Comparison of ENCODE assay signal across 8 mouse cellular contexts in the genomic region with DNA sequence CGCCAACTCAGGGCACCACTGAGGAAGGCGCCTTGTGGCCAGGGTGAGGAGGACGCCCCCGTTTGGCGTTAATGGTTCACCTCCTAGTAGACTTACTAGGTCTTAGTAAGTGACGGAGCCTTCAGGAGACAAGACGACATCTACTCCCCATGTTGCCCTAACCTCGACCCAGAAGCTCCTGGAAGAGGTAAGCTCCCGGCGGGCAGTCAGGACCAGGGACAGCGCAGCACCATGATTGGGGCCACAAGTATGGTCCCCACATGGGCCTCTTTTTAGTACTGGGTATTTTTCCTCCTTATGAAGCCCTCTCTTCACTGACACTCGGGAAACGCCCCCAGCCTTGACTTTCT. TPM values are rescaled to one million over a fixed set of nuclear protein-coding genes. Genes with fewer than 3 reads are reported as not detected.
DNase-seq lines count a peak whose midpoint lies in the region; ATAC-seq lines count a peak whose summit lies in the region.

No protein-coding gene starts in this region.

- H3K4me1 ChIP-seq in heart, embryonic 15.5 days (replicated peaks): peaks cover 37% of the 10 kb centered on the region
- peaks cover 28% of the 10 kb centered on the region for H3K4me1 ChIP-seq in limb, embryonic 15.5 days
- peaks cover 53% of the 10 kb centered on the region for H3K4me1 ChIP-seq in neural tube, embryonic 12.5 days

- intact Hi-C loops in left cerebral cortex, postnatal 36 days (cut with DNase I): no loop called here

- peak overlapping the region; percentile 97 for H3K4me2 ChIP-seq in heart, embryonic 15.5 days
- H3K4me2 ChIP-seq in limb, embryonic 15.5 days: peak overlapping the region; percentile 97
- peak overlapping the region; percentile 85 for H3K4me2 ChIP-seq in neural tube, embryonic 12.5 days (replicated peaks)

- H3K9ac ChIP-seq in heart, embryonic 15.5 days: no peak overlapping the region
- no peak overlapping the region for H3K9ac ChIP-seq in limb, embryonic 15.5 days
- peak overlapping the region; percentile 93; the same call in 1 of the 2 replicates for H3K9ac ChIP-seq in neural tube, embryonic 12.5 days

- peaks cover 13% of the 10 kb centered on the region for H3K36me3 ChIP-seq in heart, embryonic 15.5 days
- peaks cover 18% of the 10 kb centered on the region for H3K36me3 ChIP-seq in limb, embryonic 15.5 days
- H3K36me3 ChIP-seq in neural tube, embryonic 12.5 days: peaks cover 25% of the 10 kb centered on the region

- WGBS in heart, embryonic 15.5 days: 3% methylated on average over 13 of the region's 13 CpGs
- WGBS in limb, embryonic 15.5 days: 4% methylated on average over 13 of the region's 13 CpGs
- 2% methylated on average over 13 of the region's 13 CpGs for WGBS in neural tube, embryonic 12.5 days

- H3K27ac ChIP-seq in heart, embryonic 15.5 days: no peak overlapping the region
- H3K27ac ChIP-seq in limb, embryonic 15.5 days: no peak overlapping the region
- H3K27ac ChIP-seq in neural tube, embryonic 12.5 days: no peak overlapping the region; the same call in 1 of the 2 replicates

- DNase-seq in adrenal gland, postnatal 25 days: peak; percentile 56
- DNase-seq in adrenal gland, adult 18-20 months (ENCODE audit: low spot score in 2 of 2): no peak
- DNase-seq in NIH3T3 (ENCODE audit: low read depth): peak; percentile 66
- DNase-seq in ovary, postnatal 14 days (ENCODE audit: low spot score): no peak
- DNase-seq in left cerebral cortex, postnatal 36 days (ENCODE audit: low spot score in 2 of 2): no peak

- no peaks in the 10 kb centered on the region for H3K9me3 ChIP-seq in heart, embryonic 15.5 days (replicated peaks)
- H3K9me3 ChIP-seq in limb, embryonic 15.5 days: no peaks in the 10 kb centered on the region
- no peaks in the 10 kb centered on the region for H3K9me3 ChIP-seq in neural tube, embryonic 12.5 days

- no peak for ATAC-seq in heart, embryonic 15.5 days (replicated peaks; ENCODE audit: insufficient number of reproducible peaks, insufficient read depth, low FRiP score, low read depth)
- no peak for ATAC-seq in limb, embryonic 15.5 days (ENCODE audit: insufficient number of reproducible peaks, low FRiP score, low TSS enrichment, low read depth)
- no peak for ATAC-seq in neural tube, embryonic 12.5 days (ENCODE audit: low FRiP score, low read depth)

- H3K4me3 ChIP-seq in heart, embryonic 15.5 days: peak overlapping the region; percentile 75
- H3K4me3 ChIP-seq in limb, embryonic 15.5 days: peak overlapping the region; percentile 66
- H3K4me3 ChIP-seq in neural tube, embryonic 12.5 days: peak overlapping the region; percentile 76

- peaks cover 50% of the 10 kb centered on the region for H3K27me3 ChIP-seq in heart, embryonic 15.5 days
- H3K27me3 ChIP-seq in limb, embryonic 15.5 days: peaks cover 36% of the 10 kb centered on the region
- H3K27me3 ChIP-seq in neural tube, embryonic 12.5 days (replicated peaks): peaks cover 17% of the 10 kb centered on the region; the same call in 1 of the 2 replicates

RNA-seq across cellular contexts. Expression of a gene that starts 0.6 kb away (rescaled TPM):
- total RNA-seq in adrenal gland, postnatal 25 days (2021): 4.1 and 6.1 TPM in 2 replicates
- total RNA-seq in adrenal gland, adult 18-20 months (2021): 1 to 10 TPM; 3.7 to 3.8 TPM
- polyA plus RNA-seq in heart, embryonic 15.5 days (2015; fragmentation: Nextera tagmentation; extraction: Ambion mirVana): 3.1 and 4.1 TPM in 2 replicates
- 7.8 and 8.3 TPM in 2 replicates for polyA plus RNA-seq in limb, embryonic 15.5 days (2015; fragmentation: Nextera tagmentation; extraction: Ambion mirVana)
- 45.7 and 46.6 TPM in 2 replicates for polyA plus RNA-seq in neural tube, embryonic 12.5 days (2016; fragmentation: Nextera tagmentation; extraction: Ambion mirVana)
- 10 to 100 TPM; 45.3 to 54.5 TPM for total RNA-seq in left cerebral cortex, postnatal 36 days (2021)

RNA-seq across cellular contexts. Expression of a gene that starts 9.5 kb away (rescaled TPM):
- total RNA-seq in adrenal gland, postnatal 25 days (2021): 8.1 and 11.3 TPM in 2 replicates
- 1 to 10 TPM; 8.4 to 9.6 TPM for total RNA-seq in adrenal gland, adult 18-20 months (2021)
- 16.0 and 19.1 TPM in 2 replicates for polyA plus RNA-seq in heart, embryonic 15.5 days (2015; fragmentation: Nextera tagmentation; extraction: Ambion mirVana)
- polyA plus RNA-seq in limb, embryonic 15.5 days (2015; fragmentation: Nextera tagmentation; extraction: Ambion mirVana): 7.1 and 15.4 TPM in 2 replicates
- polyA plus RNA-seq in neural tube, embryonic 12.5 days (2016; fragmentation: Nextera tagmentation; extraction: Ambion mirVana): 11.7 and 13.4 TPM in 2 replicates
- total RNA-seq in left cerebral cortex, postnatal 36 days (2021): 10 to 100 TPM in 1 of 2 experiments, 1 to 10 TPM in 1; 6.1 to 11.1 TPM

RNA-seq across cellular contexts. Expression of a gene that starts 21.5 kb away (rescaled TPM):
- 14.5 and 19.6 TPM in 2 replicates for total RNA-seq in adrenal gland, postnatal 25 days (2021)
- total RNA-seq in adrenal gland, adult 18-20 months (2021): 10 to 100 TPM; 11.4 to 12.4 TPM
- 14.8 and 18.2 TPM in 2 replicates for polyA plus RNA-seq in heart, embryonic 15.5 days (2015; fragmentation: Nextera tagmentation; extraction: Ambion mirVana)
- 22.4 and 23.4 TPM in 2 replicates for polyA plus RNA-seq in limb, embryonic 15.5 days (2015; fragmentation: Nextera tagmentation; extraction: Ambion mirVana)
- 23.6 and 25.1 TPM in 2 replicates for polyA plus RNA-seq in neural tube, embryonic 12.5 days (2016; fragmentation: Nextera tagmentation; extraction: Ambion mirVana)
- total RNA-seq in left cerebral cortex, postnatal 36 days (2021): 10 to 100 TPM; 12.8 to 16.8 TPM

RNA-seq across cellular contexts. Expression of a gene that starts 27.1 kb away (rescaled TPM):
- total RNA-seq in adrenal gland, postnatal 25 days (2021): 18.1 and 25.9 TPM in 2 replicates
- 10 to 100 TPM; 10.8 to 13.0 TPM for total RNA-seq in adrenal gland, adult 18-20 months (2021)
- polyA plus RNA-seq in heart, embryonic 15.5 days (2015; fragmentation: Nextera tagmentation; extraction: Ambion mirVana): 7.9 and 10.6 TPM in 2 replicates
- polyA plus RNA-seq in limb, embryonic 15.5 days (2015; fragmentation: Nextera tagmentation; extraction: Ambion mirVana): 12.6 and 12.7 TPM in 2 replicates
- 18.7 and 20.6 TPM in 2 replicates for polyA plus RNA-seq in neural tube, embryonic 12.5 days (2016; fragmentation: Nextera tagmentation; extraction: Ambion mirVana)
- 10 to 100 TPM; 29.6 to 30.6 TPM for total RNA-seq in left cerebral cortex, postnatal 36 days (2021)

RNA-seq across cellular contexts. Expression of a gene that starts 30.6 kb away (rescaled TPM):
- total RNA-seq in adrenal gland, postnatal 25 days (2021): 121 and 144 TPM in 2 replicates
- 100 to 1,000 TPM in 1 of 2 experiments, 10 to 100 TPM in 1; 84.0 to 113 TPM for total RNA-seq in adrenal gland, adult 18-20 months (2021)
- 76.5 and 109 TPM in 2 replicates for polyA plus RNA-seq in heart, embryonic 15.5 days (2015; fragmentation: Nextera tagmentation; extraction: Ambion mirVana)
- 144 and 149 TPM in 2 replicates for polyA plus RNA-seq in limb, embryonic 15.5 days (2015; fragmentation: Nextera tagmentation; extraction: Ambion mirVana)
- 123 and 126 TPM in 2 replicates for polyA plus RNA-seq in neural tube, embryonic 12.5 days (2016; fragmentation: Nextera tagmentation; extraction: Ambion mirVana)
- 10 to 100 TPM; 42.2 to 54.0 TPM for total RNA-seq in left cerebral cortex, postnatal 36 days (2021)

Comparison
In these comparisons a context has a peak if more than half of its experiments do, and no peak if none do; other contexts are left out.
1. DNase-seq: peak in adrenal gland, postnatal 25 days (single experiment) and NIH3T3 (single experiment); none in adrenal gland, adult 18-20 months (0 of 2), ovary, postnatal 14 days (single experiment) and left cerebral cortex, postnatal 36 days (0 of 2).
2. Peak in every context shown above with its lines, with median percentiles within 50 percentile points of each other: H3K4me2 ChIP-seq and H3K4me3 ChIP-seq.